Mouse (Mus musculus) kidney, postnatal 0 days (tissue): ENCODE measurements around the gene Pde3a. TPM values are rescaled to one million over a fixed set of nuclear protein-coding genes. Genes with fewer than 3 reads are reported as not detected.

Source experiments
- ATAC-seq: fragments of 200-750 bp; cut with Nextera tagmentation; replicated peaks from 2 replicates; pipeline ENCODE4 v1.8.0; 2017; ENCODE audit warnings: low read depth, moderate number of reproducible peaks, moderate TSS enrichment, moderate library complexity; ENCODE audit not compliant: low FRiP score
- DNase-seq: peaks from one replicate; pipeline ENCODE4 v3.0.0-alpha.2; 2016; ENCODE audit warnings: low spot score
- H3K27ac ChIP-seq: fragments of 300-500 bp; sonication (generic); 2 replicates; pipeline ENCODE4 v1.5.1; 2014; ENCODE audit warnings: mild to moderate bottlenecking
- H3K27me3 ChIP-seq: fragments of 300-500 bp; sonication (generic); 2 replicates; pipeline ENCODE4 v1.6.1; 2014; ENCODE audit warnings: low read length, mixed read lengths; ENCODE audit not compliant: insufficient read depth
- H3K36me3 ChIP-seq: fragments of 300-500 bp; sonication (generic); 2 replicates; pipeline ENCODE4 v1.6.1; 2014; ENCODE audit warnings: low read length, mixed read lengths; ENCODE audit not compliant: insufficient read depth
- H3K4me1 ChIP-seq: fragments of 300-500 bp; sonication (generic); replicated peaks from 2 replicates; pipeline ENCODE4 v1.6.1; 2014; ENCODE audit warnings: antibody characterized with exemption, low read length, mixed read lengths; ENCODE audit not compliant: insufficient read depth
- H3K4me2 ChIP-seq: fragments of 300-500 bp; sonication (generic); 2 replicates; pipeline ENCODE4 v1.6.1; 2014; ENCODE audit warnings: mild to moderate bottlenecking, low read length, moderate library complexity, mixed read lengths
- H3K4me3 ChIP-seq: fragments of 300-500 bp; sonication (generic); replicated peaks from 2 replicates; pipeline ENCODE4 v1.5.1; 2014; ENCODE audit warnings: low read depth, low read length
- H3K9ac ChIP-seq: fragments of 300-500 bp; sonication (generic); 2 replicates; pipeline ENCODE4 v1.6.1; 2014; ENCODE audit warnings: low read depth, low read length
- H3K9me3 ChIP-seq: fragments of 300-500 bp; sonication (generic); replicated peaks from 2 replicates; pipeline ENCODE4 v1.6.1; 2016; ENCODE audit warnings: low read length, inconsistent platforms, mixed read lengths
- CTCF ChIP-seq: IDR thresholded peaks from 2 replicates; pipeline ENCODE4 v1.5.1; 2016; ENCODE audit warnings: antibody characterized with exemption, low read depth, mild to moderate bottlenecking, moderate library complexity
- WGBS: fragments of 180-500 bp; shearing (Covaris S2); extraction: QIAGEN DNeasy Blood & Tissue Kit; methylation state at CpG from one replicate; pipeline ENCODE4 v1.1.7; 2014; 5-methylcytosine and 5-hydroxymethylcytosine counted together
- polyA plus RNA-seq: library from polyadenylated mRNA; unstranded; fragments of >200 nt; fragmentation: Nextera tagmentation; extraction: Ambion mirVana; gene quantifications from 2 replicates; pipeline ENCODE4 v1.2.1, GENCODE M21; 2015

The Pde3a gene
- polyA plus RNA-seq, 1 experiment from 2014 or later: 9.9 TPM

DNA sequence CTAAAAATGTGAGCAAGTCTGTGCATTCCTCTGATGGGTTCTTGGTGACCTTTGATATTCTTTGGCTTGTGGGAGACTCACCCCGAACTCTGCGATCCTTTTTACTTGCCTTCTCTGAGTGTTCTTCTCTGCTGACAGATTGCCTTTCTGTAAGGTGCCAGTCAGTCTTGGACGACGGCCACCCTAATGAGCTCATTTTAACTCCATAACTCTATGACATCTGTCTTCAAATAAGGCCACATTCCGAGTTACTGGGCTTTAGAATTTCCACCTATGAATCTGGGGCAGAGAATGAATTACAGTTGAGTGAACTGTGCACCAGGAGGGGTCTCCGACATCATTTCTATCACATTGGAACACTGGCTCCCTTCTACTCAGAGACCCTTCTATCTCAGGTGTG lies 176.0 kb downstream of the Pde3a start:
- no peak overlapping the region for H3K4me3 ChIP-seq
- ATAC-seq (no peak), DNase-seq (no peak)
- no peak overlapping the region for H3K9ac ChIP-seq
- TF ChIP-seq CTCF: no peak
- no peak overlapping the region for H3K27ac ChIP-seq
- H3K27me3 ChIP-seq: no peaks in the 10 kb centered on the region
- no peaks in the 10 kb centered on the region for H3K9me3 ChIP-seq
- H3K4me2 ChIP-seq: no peak overlapping the region
- no peaks in the 10 kb centered on the region for H3K36me3 ChIP-seq
- no peaks in the 10 kb centered on the region for H3K4me1 ChIP-seq
- WGBS: 85% methylated on average over 6 of the region's 6 CpGs

DNA sequence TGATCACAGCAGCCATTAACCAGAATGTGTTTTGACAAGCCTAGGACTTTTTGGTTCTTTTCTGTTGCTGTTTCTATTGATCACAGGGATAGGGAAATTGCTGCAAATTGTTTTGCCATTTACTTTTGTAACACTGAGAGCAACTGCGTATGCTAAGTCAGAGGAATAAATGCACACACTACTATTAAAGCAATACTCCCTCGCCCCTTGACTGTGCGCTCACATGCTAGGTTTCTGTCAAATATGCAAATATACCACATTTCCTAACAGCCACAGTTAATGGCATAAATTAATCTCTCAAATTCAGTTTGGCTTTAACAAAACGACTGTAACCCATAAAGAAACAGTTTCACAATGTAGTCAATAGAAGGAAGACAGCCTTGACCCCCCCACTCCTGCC lies 179.5 kb downstream of the Pde3a start:
- no peak overlapping the region for H3K9ac ChIP-seq
- ATAC-seq (no peak), DNase-seq (no peak)
- no peak overlapping the region for H3K4me2 ChIP-seq
- H3K4me1 ChIP-seq: no peaks in the 10 kb centered on the region
- no peaks in the 10 kb centered on the region for H3K27me3 ChIP-seq
- no peak overlapping the region for H3K4me3 ChIP-seq
- no peak overlapping the region for H3K27ac ChIP-seq
- H3K36me3 ChIP-seq: no peaks in the 10 kb centered on the region
- no peaks in the 10 kb centered on the region for H3K9me3 ChIP-seq
- 83% methylated on average over 4 of the region's 4 CpGs for WGBS
- no peak for TF ChIP-seq CTCF

GRCm38 (mm10) chr6:141430134-141430533 lies 181.1 kb downstream of the Pde3a start:
- peaks cover 5% of the 10 kb centered on the region; the same call in 1 of the 2 replicates for H3K4me1 ChIP-seq
- no peak overlapping the region for H3K27ac ChIP-seq
- H3K9ac ChIP-seq: no peak overlapping the region
- 92% methylated on average over 1 of the region's 1 CpGs for WGBS
- ATAC-seq: no peak
- peak; percentile 57 for TF ChIP-seq CTCF
- H3K36me3 ChIP-seq: no peaks in the 10 kb centered on the region
- no peaks in the 10 kb centered on the region for H3K9me3 ChIP-seq
- DNase-seq: no peak
- no peaks in the 10 kb centered on the region for H3K27me3 ChIP-seq
- H3K4me2 ChIP-seq: no peak overlapping the region
- no peak overlapping the region for H3K4me3 ChIP-seq

- no peaks in the 10 kb centered on the region for H3K9me3 ChIP-seq
- 78% methylated on average over 13 of the region's 13 CpGs for WGBS
- no peak for DNase-seq
- no peaks in the 10 kb centered on the region for H3K27me3 ChIP-seq
- no peaks in the 10 kb centered on the region for H3K36me3 ChIP-seq
- H3K27ac ChIP-seq: no peak overlapping the region
- H3K4me1 ChIP-seq: peaks cover 5% of the 10 kb centered on the region; the same call in 1 of the 2 replicates
- no peak for ATAC-seq
- no peak overlapping the region for H3K9ac ChIP-seq
- no peak for TF ChIP-seq CTCF
- no peak overlapping the region for H3K4me3 ChIP-seq
- H3K4me2 ChIP-seq: no peak overlapping the region
Observed at GRCm38 (mm10) chr6:141432271-141432974, 183.4 kb downstream of the Pde3a start.

DNA sequence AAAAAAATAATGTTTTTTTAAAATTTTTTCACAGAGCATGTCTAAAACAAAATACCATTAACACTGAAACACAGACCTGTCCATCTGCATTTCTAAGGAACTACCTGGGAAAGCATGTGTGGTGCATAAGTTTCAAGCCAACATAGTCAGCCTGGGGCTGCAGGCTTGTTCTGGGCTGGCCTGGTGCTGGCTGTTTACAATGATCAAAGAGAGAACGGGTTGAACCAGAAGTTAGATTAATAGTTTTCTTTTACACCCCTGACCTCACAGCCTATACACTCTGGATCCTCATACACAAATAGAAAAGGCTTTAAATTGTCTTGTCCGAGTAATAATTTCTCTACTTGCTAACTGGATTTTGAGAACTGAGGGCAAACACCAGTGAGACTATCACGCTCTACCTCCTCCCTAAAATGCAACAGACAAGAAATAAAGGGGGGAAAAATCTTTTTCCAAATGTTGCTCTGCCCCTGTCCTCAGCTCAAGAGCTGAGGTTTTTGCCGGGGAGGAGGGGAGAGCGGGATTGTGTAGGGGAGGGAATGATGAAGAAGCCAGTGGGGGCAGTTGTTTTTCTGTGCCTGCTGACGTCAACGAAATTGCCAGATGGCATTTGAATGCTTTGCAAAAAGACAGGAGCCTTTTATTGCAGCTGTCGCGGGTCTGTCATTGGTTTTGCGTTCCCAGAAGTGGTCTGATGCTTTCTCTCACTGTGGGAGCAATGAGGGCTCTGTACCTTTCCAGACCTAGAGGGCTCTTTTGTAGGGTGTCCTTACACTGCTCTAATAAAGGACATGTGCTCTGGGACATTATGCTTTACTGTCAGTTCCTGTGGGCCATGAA lies 185.1 kb downstream of the Pde3a start:
- H3K9ac ChIP-seq: no peak overlapping the region
- TF ChIP-seq CTCF: no peak
- ATAC-seq: no peak; the same call in 1 of the 2 replicates
- DNase-seq: peak; percentile 65
- no peaks in the 10 kb centered on the region for H3K9me3 ChIP-seq
- peak overlapping the region; percentile 42 for H3K27ac ChIP-seq
- 0 out of 2 replicates have a peak overlapping the region, but pooled peaks have one; percentile 21 for H3K4me2 ChIP-seq
- 16% methylated on average over 10 of the region's 10 CpGs for WGBS
- peaks cover 5% of the 10 kb centered on the region; the same call in 1 of the 2 replicates for H3K4me1 ChIP-seq
- H3K4me3 ChIP-seq: no peak overlapping the region
- no peaks in the 10 kb centered on the region for H3K36me3 ChIP-seq
- no peaks in the 10 kb centered on the region for H3K27me3 ChIP-seq

DNA sequence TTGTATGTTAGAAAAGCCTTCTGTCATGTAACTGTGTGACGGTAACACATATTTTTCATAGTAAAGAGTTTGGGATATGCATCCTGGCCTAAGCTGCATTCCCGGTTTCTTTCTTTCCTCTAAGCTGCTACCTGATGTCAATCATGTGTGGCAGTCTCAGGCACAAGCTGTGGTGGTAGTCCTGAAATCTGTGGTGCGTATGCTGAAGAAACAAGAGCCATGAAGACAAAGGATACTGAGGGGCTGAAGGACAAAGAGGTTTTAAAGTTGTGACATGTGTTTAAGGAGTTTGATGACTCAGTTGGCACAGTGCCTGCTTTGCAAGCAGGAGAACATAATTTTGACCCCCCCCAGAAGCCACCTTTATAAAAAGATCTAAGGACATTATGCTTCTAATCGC lies 186.1 kb downstream of the Pde3a start:
- Histone ChIP-seq H3K4me1 (peaks cover 5% of the 10 kb centered on the region; the same call in 1 of the 2 replicates), H3K9ac (no peak overlapping the region), H3K9me3 (no peaks in the 10 kb centered on the region), H3K27me3 (no peaks in the 10 kb centered on the region), H3K4me3 (no peak overlapping the region), H3K36me3 (no peaks in the 10 kb centered on the region), H3K27ac (peak overlapping the region; percentile 42; the same call in 1 of the 2 replicates), H3K4me2 (no peak overlapping the region)
- DNase-seq: no peak
- ATAC-seq: no peak
- TF ChIP-seq CTCF: no peak
- WGBS: 68% methylated on average over 4 of the region's 4 CpGs
